Mouse (Mus musculus) testis, adult 2 months (tissue): Measurements from ENCODE around the gene Vax2. TPM values are rescaled to one million over a fixed set of nuclear protein-coding genes. Genes with fewer than 3 reads are reported as not detected.

Experiments used
- H3K27ac ChIP-seq: fragments of 200-500 bp; 2 replicates; pipeline ENCODE4 v1.5.1; 2012; ENCODE audit warnings: low read depth, low read length; ENCODE audit not compliant: control insufficient read depth, insufficient read depth
- H3K27me3 ChIP-seq: fragments of 200-500 bp; 2 replicates; pipeline ENCODE4 v1.6.1; 2012; ENCODE audit warnings: mild to moderate bottlenecking, low read length, moderate library complexity; ENCODE audit not compliant: control insufficient read depth, insufficient read depth
- H3K36me3 ChIP-seq: fragments of 200-500 bp; 2 replicates; pipeline ENCODE4 v1.6.1; 2012; ENCODE audit warnings: mild to moderate bottlenecking, low read length; ENCODE audit not compliant: control insufficient read depth, insufficient read depth
- H3K4me1 ChIP-seq: fragments of 200-500 bp; 2 replicates; pipeline ENCODE4 v1.6.1; 2012; ENCODE audit warnings: low read length; ENCODE audit not compliant: control insufficient read depth, insufficient read depth
- H3K4me3 ChIP-seq: fragments of 200-500 bp; 2 replicates; pipeline ENCODE4 v1.5.1; 2012; ENCODE audit warnings: low read depth, mild to moderate bottlenecking, low read length, moderate library complexity, mixed read lengths; ENCODE audit not compliant: control insufficient read depth
- CTCF ChIP-seq: fragments of 200-500 bp; IDR thresholded peaks from 2 replicates; pipeline ENCODE4 v1.5.1; 2012; ENCODE audit warnings: low read depth, mild to moderate bottlenecking, inconsistent platforms, low read length, moderate library complexity; ENCODE audit not compliant: control insufficient read depth, insufficient read depth, insufficient replicate concordance
- POLR2A ChIP-seq: fragments of 200-500 bp; IDR thresholded peaks from 2 replicates; pipeline ENCODE4 v1.6.1; 2012; ENCODE audit warnings: low read depth, mild to moderate bottlenecking, inconsistent platforms, low read length, moderate library complexity; ENCODE audit not compliant: control insufficient read depth
- polyA plus RNA-seq: library from polyadenylated mRNA; depleted of rRNA; stranded (reverse); fragments of >200 nt; gene quantifications from 2 replicates; pipeline ENCODE4 v1.2.3, GENCODE M21; 2012; rRNA removed

The Vax2 gene
- polyA plus RNA-seq, 1 experiment: 2.1 TPM

GRCm38 (mm10) chr6:83786426-83786825 lies 75.4 kb downstream of the Vax2 start:
- no peak overlapping the region for H3K27ac ChIP-seq
- TF ChIP-seq CTCF (no peak), POLR2A (no peak)
- H3K36me3 ChIP-seq: no peaks in the 10 kb centered on the region
- no peaks in the 10 kb centered on the region for H3K27me3 ChIP-seq
- H3K4me1 ChIP-seq: no peaks in the 10 kb centered on the region; the same call in none of the 2 replicates
- no peak overlapping the region for H3K4me3 ChIP-seq

Other genes with a start within 250 kb of the Vax2 start
- 15.5 and 16.0 TPM in 2 replicates for gene Dguok, start 204.3 kb upstream of the Vax2 start, polyA plus RNA-seq
- 470 and 505 TPM in 2 replicates for gene Actg2, start 175.0 kb upstream of the Vax2 start, polyA plus RNA-seq
- gene Stambp, start 138.5 kb upstream of the Vax2 start, polyA plus RNA-seq: 42.6 and 44.6 TPM in 2 replicates
- gene Clec4f, start 55.1 kb upstream of the Vax2 start, polyA plus RNA-seq: 0.14 TPM in 1 of 2 replicates, not detected in the other
- gene Cd207, start 33.4 kb upstream of the Vax2 start, polyA plus RNA-seq: not detected in 2 replicates
- 12.4 and 17.2 TPM in 2 replicates for gene Atp6v1b1, start 31.7 kb downstream of the Vax2 start, polyA plus RNA-seq
- gene Ankrd53, start 51.4 kb downstream of the Vax2 start, polyA plus RNA-seq: 90.8 and 94.2 TPM in 2 replicates
- gene Tex261, start 64.5 kb downstream of the Vax2 start, polyA plus RNA-seq: 95.3 and 97.0 TPM in 2 replicates
- gene Nagk, start 83.7 kb downstream of the Vax2 start, polyA plus RNA-seq: 56.2 and 57.9 TPM in 2 replicates
- gene Paip2b, start 120.5 kb downstream of the Vax2 start, polyA plus RNA-seq: 54.0 and 54.4 TPM in 2 replicates
- gene Zfp638, start 155.8 kb downstream of the Vax2 start, polyA plus RNA-seq: 10.3 and 12.6 TPM in 2 replicates